Mouse (Mus musculus): ENCODE measurements at regions not wholly inside any gene's neighbourhood (a gene's known extent, or its start where the extent isn't known, plus 50 kb on each side); places are given as distances from the start of the nearest gene placed in this dataset.

DNA sequence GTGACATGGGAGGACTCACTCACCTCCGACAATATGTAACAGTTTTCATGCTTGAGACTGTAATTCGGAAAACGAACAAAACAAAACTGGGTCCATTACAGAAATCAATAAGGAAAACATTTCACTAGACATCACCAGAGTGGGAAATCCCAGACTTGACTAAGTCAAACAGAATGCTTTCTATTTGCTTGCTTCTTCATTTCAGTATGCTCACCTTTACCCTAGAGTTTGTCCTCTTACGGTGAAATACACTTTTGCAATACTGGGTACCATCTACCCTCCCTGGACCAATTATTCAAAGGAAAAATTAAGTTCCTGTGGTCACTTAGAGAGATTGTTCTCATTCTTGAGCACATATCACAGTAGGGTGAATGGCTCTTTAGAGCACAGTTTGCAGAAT, 613.4 kb upstream of the 4930412O13Rik start:
- DNase-seq: no peak

DNA sequence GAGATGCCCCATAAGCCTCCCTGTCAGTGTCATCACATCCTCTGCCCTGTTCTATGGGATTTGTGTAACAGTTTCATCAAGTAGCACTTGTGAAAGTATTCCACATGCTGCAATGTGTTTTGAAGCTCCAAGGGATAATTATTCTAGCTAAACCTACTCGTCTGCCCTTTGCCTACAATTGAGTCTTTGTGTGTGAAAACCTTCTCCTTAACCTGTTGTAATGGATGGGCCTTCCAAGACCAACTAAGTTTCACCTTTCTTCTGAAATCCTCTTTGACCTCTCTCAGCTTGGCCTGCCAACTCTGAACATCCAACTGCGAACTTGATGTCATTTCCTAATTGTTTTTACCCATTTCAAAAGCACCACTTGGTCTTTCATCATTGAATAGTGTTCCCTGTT, 597.6 kb upstream of the 4930412O13Rik start:
- no peak for DNase-seq

DNA sequence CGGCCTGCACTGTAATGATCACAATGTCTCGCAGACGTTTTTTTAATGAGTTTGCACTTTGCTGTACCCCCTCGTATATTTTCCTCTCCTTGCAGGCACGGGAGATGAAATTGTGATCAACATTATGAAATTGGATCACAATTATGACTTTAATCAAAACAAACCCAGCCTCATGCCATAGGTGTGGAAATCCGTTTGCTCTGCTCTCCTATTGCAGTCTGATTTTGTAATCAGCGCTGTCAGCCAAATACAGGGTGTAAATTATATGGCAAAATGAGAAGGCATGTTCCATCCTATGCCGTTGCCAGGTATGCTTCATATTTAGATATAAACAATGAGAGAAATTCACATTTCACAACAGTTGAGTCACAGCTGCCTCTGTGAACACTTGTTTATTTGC, 595.3 kb upstream of the 4930412O13Rik start:
- DNase-seq: no peak

DNA sequence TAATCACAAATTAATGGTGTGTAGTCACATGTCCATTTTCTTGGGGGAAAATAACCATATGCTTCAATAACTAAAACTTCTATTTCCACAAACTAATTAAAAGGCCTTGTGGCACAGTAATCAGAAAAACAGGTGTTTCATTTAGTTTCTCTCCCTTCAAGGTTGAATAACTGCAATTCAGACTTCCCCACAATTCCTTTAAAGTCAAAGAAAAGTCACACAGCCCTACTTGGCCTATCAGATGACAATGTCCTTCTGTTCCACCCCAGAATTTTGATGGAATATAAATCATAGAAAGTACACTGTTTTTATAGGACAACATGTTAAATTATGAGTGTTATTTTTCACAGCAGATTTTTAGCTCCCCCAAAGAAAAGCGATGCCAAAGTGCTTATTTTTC, 594.0 kb upstream of the 4930412O13Rik start:
- no peak for DNase-seq

DNA sequence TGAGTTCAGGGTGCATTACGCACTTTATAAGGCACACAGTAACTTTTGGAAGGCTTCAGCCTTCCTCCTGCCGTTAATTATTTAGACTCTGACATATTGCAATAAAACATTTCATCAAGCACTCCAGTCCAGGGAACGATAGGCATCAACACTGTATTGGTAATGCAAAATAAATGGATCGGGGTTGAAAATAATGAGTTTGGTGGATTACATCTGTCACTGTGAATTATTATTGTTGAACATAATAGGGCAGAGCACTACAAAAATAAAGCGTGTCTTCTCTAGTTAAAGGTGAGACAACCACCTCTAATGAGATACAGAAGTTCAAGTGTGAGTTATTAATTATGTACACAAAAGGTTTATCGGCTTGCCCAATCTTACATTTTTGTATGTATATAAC, 593.4 kb upstream of the 4930412O13Rik start:
- DNase-seq: no peak

DNA sequence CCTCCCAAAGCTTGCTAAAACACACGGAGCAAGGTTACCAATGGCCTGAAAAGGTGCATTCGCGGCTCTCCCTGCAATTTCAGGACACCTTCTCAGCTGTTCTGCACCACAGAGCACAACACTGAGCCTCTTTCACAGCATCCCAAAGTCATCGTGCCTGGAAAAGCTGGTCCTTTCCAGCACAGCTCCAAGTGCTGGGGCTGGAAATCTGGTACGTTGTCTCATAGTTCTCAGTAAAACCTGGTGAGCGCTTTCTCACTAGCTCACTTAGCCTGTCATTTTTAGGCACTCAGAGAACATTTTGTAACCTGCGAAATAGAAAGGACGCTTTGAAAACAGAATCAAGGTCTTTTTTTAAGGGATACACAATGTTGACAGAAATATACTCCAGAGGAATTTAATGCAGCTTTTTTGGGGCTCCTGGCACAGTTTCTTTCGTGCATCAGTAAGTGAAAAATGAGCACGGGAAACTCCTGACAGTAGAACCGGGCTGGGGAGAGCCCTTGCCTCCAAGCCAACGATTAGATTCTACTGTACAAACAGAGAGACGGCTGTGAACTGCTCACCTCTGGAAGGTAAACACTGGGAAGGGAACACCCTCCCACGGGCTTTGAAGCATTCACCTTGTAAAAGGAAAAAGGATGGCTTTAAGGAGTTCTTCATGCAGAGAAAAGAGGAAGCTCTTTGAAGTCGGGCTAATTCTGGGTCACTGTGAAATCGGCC, 549.3 kb upstream of the 4930412O13Rik start:
- no peak for DNase-seq

DNA sequence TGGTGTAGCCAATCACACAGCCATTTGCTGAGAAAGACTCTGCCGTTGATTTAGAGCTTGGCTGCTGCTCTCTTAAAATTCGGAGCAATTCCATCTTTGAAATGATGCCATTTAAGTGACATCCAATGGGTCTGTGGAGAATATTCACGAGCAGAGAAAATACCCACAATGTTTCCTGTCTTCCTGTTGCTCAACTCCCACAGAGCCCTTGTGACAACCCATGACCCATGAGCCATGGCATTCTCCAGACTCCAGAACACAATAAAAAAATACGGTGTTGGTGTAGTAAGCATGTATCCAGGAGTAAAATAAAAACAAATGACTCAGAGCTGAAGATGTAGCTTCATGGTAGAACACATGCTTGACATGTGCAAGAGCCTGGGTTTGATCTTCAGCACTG, 532.1 kb upstream of the 4930412O13Rik start:
- DNase-seq: no peak

DNA sequence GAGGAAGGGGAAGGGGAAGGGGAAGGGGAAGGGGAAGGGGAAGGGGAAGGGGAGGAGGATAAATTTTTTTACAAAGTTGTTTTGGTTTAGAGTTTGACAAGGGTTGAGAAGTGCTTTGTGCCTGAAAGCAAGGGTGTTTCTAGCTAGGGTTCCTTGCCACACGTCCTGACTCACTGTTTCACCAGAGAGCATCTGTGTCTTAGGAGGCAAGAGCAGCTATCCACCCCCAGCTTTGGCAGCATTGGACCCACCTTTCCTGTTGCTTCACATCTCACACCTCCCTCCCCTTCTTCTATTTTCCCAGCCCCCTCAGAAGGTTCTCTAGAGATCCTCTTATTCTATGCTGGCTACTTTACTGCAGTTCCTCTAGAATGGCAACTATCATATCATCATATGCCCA, 531.1 kb upstream of the 4930412O13Rik start:
- no peak for DNase-seq

DNA sequence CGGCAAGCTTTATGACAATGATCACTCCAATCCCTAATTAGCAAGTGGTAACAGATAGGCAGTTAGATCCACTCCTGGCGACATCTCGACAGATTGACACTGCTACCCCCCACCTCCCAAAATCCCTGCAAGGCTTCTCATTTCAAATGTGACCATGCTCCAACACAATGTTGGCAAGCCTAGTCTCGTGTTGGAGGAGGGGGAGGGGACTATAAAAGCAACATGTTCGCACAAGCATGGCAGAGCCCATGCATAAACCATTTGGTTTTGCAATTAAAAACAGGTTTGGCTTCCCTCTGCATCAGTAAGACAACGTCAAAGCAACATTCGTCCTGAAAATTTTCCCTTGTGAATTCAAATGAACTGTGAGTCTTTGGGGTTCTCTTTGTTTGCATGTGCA, 528.9 kb upstream of the 4930412O13Rik start:
- no peak for DNase-seq

DNA sequence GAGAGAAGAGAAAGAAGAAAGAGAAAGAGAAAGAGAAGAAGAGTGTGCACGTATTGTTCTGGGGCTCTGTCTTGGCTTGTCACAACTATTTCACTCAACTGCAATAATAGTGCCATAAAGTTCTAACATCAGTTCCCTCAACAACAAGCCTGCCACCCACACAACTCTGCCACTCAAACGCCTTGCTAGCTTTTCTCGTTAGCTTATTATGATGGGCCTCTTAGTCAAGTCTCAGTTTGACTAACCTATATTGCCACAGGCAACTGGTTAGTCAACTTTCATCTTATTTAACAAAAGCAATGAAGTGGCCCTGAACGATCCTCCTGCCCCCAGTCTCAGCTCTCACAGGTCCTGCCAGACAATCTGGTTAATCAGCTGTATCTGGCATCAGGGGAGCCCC, 521.0 kb upstream of the 4930412O13Rik start:
- DNase-seq: no peak

DNA sequence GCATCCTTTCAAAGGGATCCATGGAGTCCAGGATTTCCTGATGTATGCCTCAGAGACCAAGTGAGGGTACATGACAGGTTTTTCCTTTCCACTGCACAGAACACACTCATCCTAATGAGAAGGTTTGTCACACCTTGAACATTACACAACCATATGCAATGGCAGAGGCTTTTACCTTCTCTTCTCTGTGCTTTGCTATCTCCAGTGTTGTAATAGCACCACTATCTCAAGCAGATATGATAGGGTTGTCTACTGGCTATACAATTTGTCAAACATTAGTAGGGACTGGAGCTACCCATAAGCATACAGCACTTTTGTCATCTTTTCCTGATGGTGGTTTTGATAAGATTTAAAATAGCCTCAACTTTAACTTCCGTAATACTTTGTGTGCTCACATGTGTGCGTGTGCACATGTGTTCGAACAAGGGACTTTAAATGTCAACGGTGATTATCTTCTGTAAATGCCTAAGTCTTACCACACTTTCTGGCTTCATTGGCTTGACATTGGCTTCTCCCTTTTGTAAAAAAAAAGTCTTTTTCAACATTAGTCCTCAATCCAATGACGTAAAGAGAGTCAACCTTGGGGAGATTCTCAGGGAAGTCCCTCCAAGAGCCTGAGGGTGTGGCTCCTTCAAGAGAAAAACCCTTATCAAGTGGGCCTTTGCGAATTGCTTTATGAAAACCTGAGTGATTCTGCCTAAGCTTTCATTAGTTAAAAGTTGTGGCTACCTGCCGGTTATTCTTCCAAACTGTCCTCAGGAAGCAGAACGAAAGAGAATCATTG, 513.1 kb upstream of the 4930412O13Rik start:
- DNase-seq: no peak

DNA sequence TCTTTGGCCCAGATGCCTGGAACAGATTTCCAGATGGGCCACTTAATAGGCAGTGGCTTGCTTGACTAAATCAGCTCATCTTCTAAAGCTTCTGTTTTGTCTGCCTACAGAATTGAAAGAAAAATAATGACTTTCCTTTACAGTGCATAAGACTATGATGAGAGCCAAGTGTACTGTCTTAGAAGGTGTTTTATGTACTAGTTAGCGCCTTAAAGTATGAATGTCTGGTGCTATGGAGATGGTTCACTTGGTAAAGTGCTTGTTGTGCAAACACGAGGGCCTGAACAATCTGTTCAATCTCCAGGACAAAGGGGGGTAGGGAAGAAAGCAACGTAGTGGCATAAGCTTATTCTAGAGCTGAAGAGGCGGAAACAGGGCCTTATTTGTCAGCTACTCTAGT, 511.5 kb upstream of the 4930412O13Rik start:
- DNase-seq: no peak

DNA sequence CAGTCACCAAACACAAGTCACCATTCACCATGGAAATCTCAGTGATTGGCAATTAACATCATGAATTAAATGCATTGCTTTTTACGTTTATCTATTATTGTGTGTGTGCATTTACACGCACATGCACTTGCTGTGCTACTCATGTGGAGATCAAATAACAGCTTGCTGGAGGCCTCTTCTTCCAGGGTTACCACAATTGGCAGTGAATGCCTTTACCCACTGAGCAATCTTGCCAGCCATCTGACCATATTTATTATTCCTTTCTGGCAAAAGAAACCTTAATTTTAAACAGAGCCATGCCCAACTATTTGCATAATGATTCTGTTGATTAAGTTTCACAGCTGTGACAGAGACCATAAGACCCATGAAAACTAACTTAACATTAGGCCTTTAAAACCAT, 494.5 kb upstream of the 4930412O13Rik start:
- DNase-seq: no peak

DNA sequence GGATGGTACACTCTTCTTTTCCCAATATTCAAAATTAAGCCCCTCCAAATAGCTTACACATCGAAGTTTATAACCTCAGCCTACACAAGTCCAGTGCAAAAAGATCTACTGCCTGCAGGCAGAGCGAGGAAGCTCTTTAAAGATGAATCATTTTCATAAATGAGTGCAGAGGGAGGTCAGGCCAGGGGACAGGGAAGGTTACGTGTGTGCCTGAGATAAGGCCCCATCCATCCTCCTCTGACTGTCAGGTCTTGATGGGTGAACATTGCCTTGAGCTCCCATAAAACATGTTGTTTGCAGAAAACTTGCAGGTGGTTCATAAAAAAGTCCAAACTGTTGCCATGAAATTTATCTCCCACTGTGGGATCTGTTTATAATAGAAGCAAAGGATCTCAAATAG, 493.0 kb upstream of the 4930412O13Rik start:
- no peak for DNase-seq

DNA sequence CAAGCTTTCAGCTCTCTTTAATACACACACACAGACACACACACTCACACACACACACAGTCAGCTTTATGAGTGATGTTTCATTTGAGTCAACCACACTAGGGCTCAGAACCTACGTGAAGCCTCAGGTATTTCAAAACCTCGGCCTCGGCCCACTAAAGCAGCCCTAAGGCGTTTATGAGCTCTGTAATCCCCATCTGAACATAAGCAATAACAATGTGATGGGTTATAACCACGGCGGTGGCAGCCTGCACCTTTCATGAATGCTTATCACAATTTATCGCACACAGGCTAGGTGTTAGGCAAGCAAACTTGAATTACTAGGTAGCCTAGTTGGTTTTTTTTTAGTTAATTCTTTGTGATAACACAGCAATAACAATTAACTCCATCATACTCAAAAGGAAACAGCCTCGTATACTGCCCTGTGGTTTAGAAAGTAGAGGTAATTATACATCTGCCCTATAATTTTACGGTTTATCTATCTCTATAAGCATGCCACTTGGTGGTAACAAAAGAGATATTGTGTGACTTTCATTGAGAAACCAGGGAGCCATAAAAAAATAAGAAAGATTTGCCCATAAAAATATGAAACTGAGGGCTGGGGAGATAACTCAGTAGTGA, 485.6 kb upstream of the 4930412O13Rik start:
- no peak for DNase-seq

DNA sequence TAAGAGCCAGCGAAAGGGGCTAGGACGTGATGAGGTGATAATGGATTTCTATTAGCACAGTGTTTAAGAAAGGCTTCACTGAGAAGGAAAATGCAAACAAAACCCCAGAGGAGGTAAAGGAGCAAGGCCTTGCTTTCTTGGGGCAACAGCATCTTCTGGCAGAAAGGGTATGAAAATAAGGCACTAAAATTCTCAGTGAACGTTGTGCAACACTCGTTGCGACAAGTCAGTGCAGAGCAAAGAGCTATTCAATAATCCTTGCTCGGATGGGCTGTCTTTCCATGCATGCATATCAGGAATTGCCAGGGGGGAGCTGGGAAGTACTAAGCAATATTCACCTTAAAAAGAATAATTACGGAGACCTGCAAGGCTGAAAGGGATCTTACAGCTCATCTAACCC, 479.6 kb upstream of the 4930412O13Rik start:
- DNase-seq: no peak

DNA sequence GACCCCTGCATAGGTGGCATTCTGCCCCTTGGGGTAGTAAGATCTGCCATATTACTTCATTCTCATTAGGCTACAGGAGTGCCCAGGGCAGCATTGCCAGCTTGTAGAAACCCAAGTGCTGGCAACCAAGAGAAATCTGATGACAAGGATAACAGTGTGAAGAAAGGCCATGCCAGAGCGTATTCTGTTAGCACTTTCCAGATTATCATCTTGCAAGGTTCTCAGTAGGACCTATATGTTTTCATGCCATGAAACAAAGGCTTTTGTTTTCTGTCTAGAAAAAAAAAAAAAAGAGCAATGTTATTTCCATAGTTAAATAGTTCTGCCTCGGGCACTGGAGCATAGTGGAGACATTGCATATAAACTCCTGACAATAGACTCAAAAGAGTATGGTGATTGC, 478.8 kb upstream of the 4930412O13Rik start:
- DNase-seq: no peak

DNA sequence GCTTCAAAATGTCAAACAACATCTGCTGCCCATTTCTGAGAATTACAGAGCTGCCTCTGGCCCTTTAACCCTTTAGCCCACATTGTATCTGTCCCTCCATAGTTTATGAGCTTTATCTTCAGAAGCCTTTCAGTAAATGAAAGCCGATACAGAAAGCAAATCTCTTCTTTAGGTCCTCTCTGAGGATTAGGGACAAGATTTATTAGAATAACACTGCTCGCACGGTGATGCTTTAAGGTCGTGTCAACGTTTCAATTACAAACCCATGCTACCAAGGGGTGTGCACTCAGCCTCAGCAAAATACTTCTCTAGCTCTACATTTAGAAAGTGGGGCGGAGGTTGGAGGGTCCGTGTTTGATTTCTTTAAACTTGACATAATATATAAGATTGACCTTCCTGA, 472.0 kb upstream of the 4930412O13Rik start:
- no peak for DNase-seq

DNA sequence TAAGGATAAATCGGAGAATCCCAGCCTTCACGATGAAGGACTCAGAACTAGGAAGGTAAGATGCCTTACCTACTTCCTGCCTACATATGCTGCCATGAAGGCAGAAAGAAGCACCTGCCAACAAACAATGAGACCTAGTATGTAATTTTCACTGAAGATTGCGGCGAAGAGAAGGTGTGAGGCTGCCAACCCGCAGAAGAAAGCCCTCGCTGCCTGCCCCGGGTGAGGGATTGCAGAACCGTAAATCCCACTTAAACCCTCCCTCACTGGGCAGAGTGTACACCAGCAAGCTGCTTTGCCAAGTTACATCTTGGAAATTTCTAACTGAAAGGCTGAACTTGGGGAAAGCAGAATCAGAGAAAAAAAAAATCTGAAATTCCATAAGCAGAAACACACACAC, 458.4 kb upstream of the 4930412O13Rik start:
- no peak for DNase-seq

DNA sequence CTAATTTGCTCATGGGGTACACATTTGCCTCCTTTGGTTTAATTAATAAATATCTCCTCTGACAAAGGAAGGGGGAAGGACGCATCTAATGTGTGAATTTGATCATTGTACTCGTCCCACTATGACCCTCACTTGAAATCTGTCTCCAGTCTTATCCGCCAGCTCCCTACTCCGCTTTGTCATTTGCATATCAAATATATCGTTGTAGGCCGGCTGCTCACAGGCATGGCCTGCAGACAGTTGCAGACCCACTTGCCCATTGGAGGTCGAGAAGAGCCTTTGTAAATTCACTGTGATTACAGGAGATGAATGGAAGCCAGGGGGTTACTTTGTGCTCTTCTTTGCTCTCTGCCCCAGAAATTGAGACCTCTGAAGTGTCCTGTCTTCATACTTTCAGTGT, 457.5 kb upstream of the 4930412O13Rik start:
- DNase-seq: no peak

DNA sequence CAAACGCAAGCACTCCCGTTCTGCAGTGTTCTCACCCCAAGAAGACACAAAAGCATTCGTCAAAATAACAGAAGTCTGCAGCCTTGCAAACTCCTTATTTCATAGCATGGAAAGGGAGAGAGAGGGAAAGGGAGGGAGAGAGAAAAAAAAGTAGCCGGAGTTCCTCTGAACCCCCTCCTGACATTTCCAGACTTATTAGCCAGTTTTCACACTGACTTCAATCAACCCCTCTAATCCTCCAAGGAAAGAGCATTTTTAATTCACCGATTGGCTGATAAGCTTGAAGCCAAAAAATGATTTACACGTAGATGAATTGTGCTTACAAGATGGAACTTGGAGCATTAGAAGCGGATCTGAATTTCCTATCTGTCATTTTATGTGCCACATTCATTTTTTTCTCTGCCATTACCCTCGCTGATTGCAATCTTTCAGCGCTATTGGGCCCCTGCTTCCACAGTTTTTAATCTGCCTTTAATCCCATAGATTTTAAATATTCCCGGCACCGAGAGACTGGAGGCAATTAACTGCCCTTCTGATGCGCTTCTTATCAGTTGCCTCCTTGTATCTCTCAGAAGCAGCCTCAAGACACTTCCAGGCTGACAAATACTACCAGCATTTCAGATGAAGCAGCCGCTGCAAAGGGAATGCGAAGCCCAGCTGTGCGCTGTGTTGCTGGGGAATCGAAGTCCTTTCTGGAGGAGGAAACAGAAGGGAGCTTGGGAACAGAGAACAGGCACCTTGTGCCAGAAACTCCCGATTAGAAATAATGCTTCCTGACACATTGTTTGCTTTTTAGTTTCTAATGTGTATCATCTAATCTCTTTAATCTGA, 447.7 kb upstream of the 4930412O13Rik start:
- DNase-seq: no peak

DNA sequence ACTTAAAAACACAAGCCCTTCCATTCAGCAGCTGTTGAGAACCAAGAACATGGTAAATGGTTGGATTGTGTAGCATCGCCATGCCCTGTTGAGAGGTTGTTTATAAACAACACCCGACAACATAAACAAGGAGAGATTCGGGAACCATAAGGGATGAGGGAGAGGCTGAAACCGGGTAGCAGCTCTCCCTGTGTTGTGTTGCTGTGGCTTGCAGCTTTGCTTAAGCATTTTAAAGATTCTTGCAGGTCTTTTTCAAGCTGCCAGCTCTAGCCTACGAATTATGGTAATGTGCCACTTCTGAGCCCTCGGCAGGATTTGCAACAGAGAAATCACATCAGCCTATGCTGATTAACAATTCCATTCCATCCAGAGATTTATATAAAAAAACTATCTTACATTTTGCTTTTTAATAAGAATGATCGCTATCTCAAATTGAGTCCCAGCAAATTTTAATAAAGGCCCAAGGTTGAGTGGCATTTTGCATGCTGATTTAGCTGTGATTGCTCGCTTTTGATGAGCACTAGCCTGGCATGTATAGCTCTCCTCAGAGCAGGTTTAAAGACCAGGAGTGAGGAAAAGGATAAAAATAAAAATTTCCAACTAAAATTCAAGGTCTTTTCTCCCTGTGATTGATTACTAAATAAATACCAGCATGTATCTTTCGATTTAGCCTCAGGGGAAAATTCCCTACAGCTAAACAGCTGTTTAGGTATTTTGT, 445.7 kb upstream of the 4930412O13Rik start:
- no peak for DNase-seq

DNA sequence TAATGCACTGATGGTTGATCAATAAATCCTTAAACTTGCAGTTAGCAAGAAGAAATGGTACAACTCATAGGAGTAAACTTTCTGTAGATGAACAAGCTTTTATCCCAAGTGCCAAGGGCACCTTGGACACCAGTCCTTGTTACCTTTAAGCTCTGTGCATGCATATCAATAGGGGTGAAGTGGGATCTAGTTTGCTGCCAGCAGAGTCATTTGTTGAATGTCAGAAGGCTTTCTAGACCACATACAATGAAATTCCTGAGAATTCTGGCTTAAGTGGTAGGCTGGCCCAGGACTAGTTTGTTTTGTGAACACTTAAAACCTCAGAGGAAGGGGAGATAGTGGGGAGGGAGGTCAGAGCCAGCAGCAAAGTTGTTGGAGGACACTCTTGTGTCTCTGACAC, 437.9 kb upstream of the 4930412O13Rik start:
- no peak for DNase-seq

Data from lung, adult 18-20 months (tissue).